Mouse (Mus musculus) CH12.LX (cell line): ENCODE measurements around the gene Rfx5. TPM values are rescaled to one million over a fixed set of nuclear protein-coding genes. Genes with fewer than 3 reads are reported as not detected.
"Not testable (repeated sequence)": the region's sequence is repeated elsewhere in the genome, so short reads cannot be mapped to it uniquely, and the experiment has no call there.

ENCODE experiments used
- DNase-seq: peaks from one replicate; pipeline ENCODE4 v3.0.0-alpha.2; 2013; ENCODE audit errors: extremely low read depth
- H3K27ac ChIP-seq: 2 replicates; pipeline ENCODE4 v1.5.1; 2012; ENCODE audit warnings: low read depth, mild to moderate bottlenecking, control low read depth, moderate library complexity; ENCODE audit not compliant: insufficient read depth
- H3K27me3 ChIP-seq: replicated peaks from 2 replicates; pipeline ENCODE3; 2012; ENCODE audit warnings: inconsistent platforms
- H3K36me3 ChIP-seq, 2 experiments: replicated peaks in 1 of 2; 2 replicates each; pipeline versions ENCODE3 to v1.6.1; 2012; ENCODE audit warnings: inconsistent platforms in 1 of 2, low read length in 1 of 2, mild to moderate bottlenecking in 1 of 2, mixed read lengths in 1 of 2, moderate library complexity in 1 of 2; ENCODE audit not compliant: control insufficient read depth in 1 of 2, insufficient read depth in 1 of 2
- H3K4me1 ChIP-seq, 2 experiments: 2 replicates each; pipeline ENCODE4 v1.6.1; 2012; ENCODE audit warnings: inconsistent platforms in 1 of 2, moderate library complexity in 1 of 2; ENCODE audit not compliant: insufficient read depth in 2 of 2, control insufficient read depth in 1 of 2
- H3K4me2 ChIP-seq: 2 replicates; pipeline ENCODE4 v1.6.1; 2012; ENCODE audit warnings: low read depth, mild to moderate bottlenecking, control low read depth; ENCODE audit not compliant: poor library complexity, insufficient read depth, severe bottlenecking
- H3K4me3 ChIP-seq, 3 experiments: fragments of 150-350 bp in 1 of 3; sonication (generic) in 1 of 3; replicated peaks in 1 of 3; 2 replicates each; pipeline versions ENCODE3 to v1.5.1; 2011 to 2012; ENCODE audit warnings: low read depth in 2 of 3, low read length in 2 of 3, mild to moderate bottlenecking in 2 of 3, moderate library complexity in 2 of 3, control low read depth in 1 of 3, improper control_type of control experiment in 1 of 3, inconsistent platforms in 1 of 3, mixed read lengths in 1 of 3; ENCODE audit not compliant: poor library complexity in 1 of 3
- H3K79me2 ChIP-seq: replicated peaks from 2 replicates; pipeline ENCODE4 v1.6.1; 2012; ENCODE audit warnings: mild to moderate bottlenecking, moderate library complexity; ENCODE audit not compliant: control insufficient read depth, poor library complexity, insufficient read depth, severe bottlenecking; ENCODE audit errors: extremely low read depth
- H3K9ac ChIP-seq: 2 replicates; pipeline ENCODE4 v1.6.1; 2012; ENCODE audit warnings: low read depth, mild to moderate bottlenecking, control low read depth, moderate library complexity; ENCODE audit not compliant: insufficient read depth
- H3K9me3 ChIP-seq: replicated peaks from 2 replicates; pipeline ENCODE3; 2012; ENCODE audit warnings: low read length, inconsistent platforms, mixed read lengths
- CHD1 ChIP-seq: IDR thresholded peaks from 2 replicates; pipeline ENCODE4 v1.6.1; 2012; ENCODE audit warnings: low read depth, low read length, improper control_type of control experiment, inconsistent platforms
- CTCF ChIP-seq, 2 experiments: IDR thresholded peaks in 1 of 2; conservative IDR thresholded peaks in 1 of 2; 2 replicates each; pipeline ENCODE4 v1.5.1; 2011 to 2012; ENCODE audit warnings: low read depth in 2 of 2, low read length in 2 of 2, improper control_type of control experiment in 1 of 2, inconsistent platforms in 1 of 2, mild to moderate bottlenecking in 1 of 2, moderate library complexity in 1 of 2
- GABPA ChIP-seq: IDR thresholded peaks from 2 replicates; pipeline ENCODE4 v1.6.1; 2012; ENCODE audit warnings: low read depth, low read length, improper control_type of control experiment, inconsistent platforms; ENCODE audit not compliant: insufficient replicate concordance
- HCFC1 ChIP-seq: IDR thresholded peaks from 2 replicates; pipeline ENCODE4 v1.6.1; 2012; ENCODE audit warnings: low read depth, mild to moderate bottlenecking, inconsistent platforms, low read length, improper control_type of control experiment
- MAX ChIP-seq: IDR thresholded peaks from 2 replicates; pipeline ENCODE4 v1.6.1; 2011; ENCODE audit warnings: low read length, improper control_type of control experiment
- POLR2AphosphoS2 ChIP-seq: IDR thresholded peaks from 2 replicates; pipeline ENCODE4 v1.6.1; 2011; ENCODE audit warnings: low read depth, low read length, improper control_type of control experiment
- RAD21 ChIP-seq: IDR thresholded peaks from 2 replicates; pipeline ENCODE4 v1.6.1; 2011; ENCODE audit warnings: low read depth, mild to moderate bottlenecking, low read length, improper control_type of control experiment, moderate library complexity
- RCOR1 ChIP-seq: conservative IDR thresholded peaks from 2 replicates; pipeline ENCODE4 v1.6.1; 2012; ENCODE audit warnings: low read depth, mild to moderate bottlenecking, inconsistent platforms, low read length, improper control_type of control experiment
- SMC3 ChIP-seq: IDR thresholded peaks from 2 replicates; pipeline ENCODE4 v1.6.1; 2011; ENCODE audit warnings: low read depth, low read length, improper control_type of control experiment
- dilution Hi-C: fragments of 300-500 bp; cut with MboI; formaldehyde crosslinking; loops from 2 replicates; pipeline ENCODE4 v1.14.3; 2020; ENCODE audit warnings: low sequenced_read_pairs; ENCODE audit not compliant: extremely low pct_unique_long_range_greater_than_20kb, extremely low pct_ligation_motif_present
- in situ Hi-C: fragments of 300-500 bp; cut with MboI; formaldehyde crosslinking; loops from 3 replicates; pipeline ENCODE4 v1.14.3; 2019; ENCODE audit warnings: low sequenced_read_pairs, low pct_ligation_motif_present, low pct_unique_long_range_greater_than_20kb, mixed read lengths
- polyA plus RNA-seq: library from polyadenylated mRNA; unstranded; fragments of >175 nt; gene quantifications from 2 replicates; pipeline ENCODE4 v1.2.1, GENCODE M21; 2012; ENCODE audit warnings: low read depth; ENCODE audit not compliant: insufficient read length
- total RNA-seq, 2 experiments: library from RNA; depleted of rRNA; stranded (reverse); fragments of 300-350 nt in 1 of 2; fragments of >200 nt in 1 of 2; gene quantifications; 2 replicates each; pipeline ENCODE4 v1.2.3; 2012 to 2014

Gene Rfx5
- total and polyA plus RNA-seq, 3 experiments: 11.4 to 22.0 (median 15.4) TPM

- H3K9ac ChIP-seq, H3K4me2 ChIP-seq, dilution Hi-C loops, H3K27me3 ChIP-seq, H3K4me1 ChIP-seq, H3K9me3 ChIP-seq, H3K36me3 ChIP-seq, H3K79me2 ChIP-seq, H3K4me3 ChIP-seq, DNase-seq, H3K27ac ChIP-seq, in situ Hi-C loops: not testable (repeated sequence)
- TF ChIP-seq CTCF (conservative IDR thresholded peaks at IDR 0.05 in 1 of 2, IDR thresholded peaks at IDR 0.05 in 1 of 2; ENCODE audit: low read depth in 2 of 2, low read length in 2 of 2): peak; percentile 49 to 52
These were observed 10.2 kb upstream of the Rfx5 start for GRCm38 (mm10) chr3:94943706-94944105.

- H3K4me1 ChIP-seq: peaks cover 2 to 25% of the 10 kb centered on the region in 2 experiments; a peak in 3 of 4 replicates
- H3K27ac ChIP-seq: no peak overlapping the region
- no peak for DNase-seq
- no peaks in the 10 kb centered on the region for H3K79me2 ChIP-seq
- H3K9me3 ChIP-seq: peaks cover 6% of the 10 kb centered on the region
- in situ Hi-C loops (no loop called here), dilution Hi-C loops (no loop called here)
- TF ChIP-seq RAD21: peak; percentile 67
- TF ChIP-seq MAX: no peak
- TF ChIP-seq GABPA: no peak
- TF ChIP-seq CTCF (conservative IDR thresholded peaks at IDR 0.05 in 1 of 2, IDR thresholded peaks at IDR 0.05 in 1 of 2; ENCODE audit: low read depth in 2 of 2, low read length in 2 of 2): peak; percentile 48 to 77
- TF ChIP-seq HCFC1: no peak
- TF ChIP-seq CHD1: no peak
- no peak for TF ChIP-seq POLR2AphosphoS2
- TF ChIP-seq SMC3: peak; percentile 77
- no peak overlapping the region for H3K4me2 ChIP-seq
- H3K9ac ChIP-seq: no peak overlapping the region
- peaks cover 0 to 13% of the 10 kb centered on the region in 2 experiments for H3K36me3 ChIP-seq
- no peaks in the 10 kb centered on the region for H3K27me3 ChIP-seq
- H3K4me3 ChIP-seq: no peak overlapping the region
These were observed 5.7 kb upstream of the Rfx5 start for GRCm38 (mm10) chr3:94948066-94948614.

- H3K4me2 ChIP-seq: no peak overlapping the region
- H3K9me3 ChIP-seq: peaks cover 6% of the 10 kb centered on the region
- no peak for DNase-seq
- no peak overlapping the region for H3K9ac ChIP-seq
- H3K79me2 ChIP-seq: no peaks in the 10 kb centered on the region
- dilution Hi-C loops (no loop called here), in situ Hi-C loops (no loop called here)
- TF ChIP-seq RCOR1: no peak
- H3K27me3 ChIP-seq: no peaks in the 10 kb centered on the region
- H3K4me1 ChIP-seq: peaks cover 2 to 25% of the 10 kb centered on the region in 2 experiments; a peak in 3 of 4 replicates
- peaks cover 0 to 13% of the 10 kb centered on the region in 2 experiments for H3K36me3 ChIP-seq
- no peak overlapping the region for H3K27ac ChIP-seq
- no peak overlapping the region for H3K4me3 ChIP-seq
These were observed 4.2 kb upstream of the Rfx5 start for GRCm38 (mm10) chr3:94949645-94950044.
